Mouse (Mus musculus) brain, adult 2 months (tissue): ENCODE data around the gene Dcaf6.

Experiments used
- DNase-seq: peaks from one replicate; pipeline ENCODE4 v3.0.0; 2011; ENCODE audit warnings: low read depth, low spot score

Dcaf6 gene

GRCm38 (mm10) chr1:165460360-165460800 is at the start of gene Dcaf6, which contains the start of gene Mpc2:
Gene Dcaf6 (minus strand): TSS chr1:165460475.
Gene Mpc2 (plus strand): TSS chr1:165460637.
- DNase-seq = peak; percentile 100

GRCm38 (mm10) chr1:165506303-165506702 is 46.0 kb upstream of the Dcaf6 start:
- no peak for DNase-seq

DNA sequence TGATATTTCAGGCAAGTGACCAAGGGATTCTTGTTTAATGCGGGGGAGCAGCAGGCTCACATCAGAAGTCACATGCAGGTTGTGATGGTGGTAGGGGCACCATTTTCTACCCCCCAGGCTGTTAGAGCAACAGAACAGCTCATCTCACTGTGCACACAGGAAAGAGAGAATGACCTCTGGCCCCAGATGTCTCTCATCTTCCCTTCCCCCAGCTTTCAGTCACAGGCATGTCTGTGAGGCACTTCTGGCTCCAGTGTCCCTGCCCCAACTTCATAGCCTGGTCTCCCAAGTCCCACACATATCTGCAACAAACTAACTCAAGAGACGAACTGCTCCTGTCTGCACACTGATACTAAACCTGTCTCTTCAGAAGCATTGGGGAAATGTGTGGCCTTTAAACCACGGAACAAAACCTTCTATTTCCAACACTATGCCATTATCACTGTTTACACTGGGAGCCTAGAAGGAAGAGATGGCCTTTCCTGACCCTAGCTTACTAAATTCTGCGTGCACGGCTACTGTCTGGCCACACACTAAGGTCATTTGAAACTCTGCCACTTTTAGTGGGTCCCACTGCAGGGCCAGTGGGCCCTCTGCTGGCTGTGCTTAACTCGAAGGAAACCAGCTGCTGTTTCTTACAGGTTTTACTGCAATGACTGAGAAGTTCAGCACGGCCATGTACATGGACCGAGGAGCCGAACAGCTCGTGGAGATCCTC is 43.2 kb upstream of the Dcaf6 start:
- peak; percentile 19 for DNase-seq

GRCm38 (mm10) chr1:165498856-165499255 is 38.6 kb upstream of the Dcaf6 start:
- peak; percentile 20 for DNase-seq

DNA sequence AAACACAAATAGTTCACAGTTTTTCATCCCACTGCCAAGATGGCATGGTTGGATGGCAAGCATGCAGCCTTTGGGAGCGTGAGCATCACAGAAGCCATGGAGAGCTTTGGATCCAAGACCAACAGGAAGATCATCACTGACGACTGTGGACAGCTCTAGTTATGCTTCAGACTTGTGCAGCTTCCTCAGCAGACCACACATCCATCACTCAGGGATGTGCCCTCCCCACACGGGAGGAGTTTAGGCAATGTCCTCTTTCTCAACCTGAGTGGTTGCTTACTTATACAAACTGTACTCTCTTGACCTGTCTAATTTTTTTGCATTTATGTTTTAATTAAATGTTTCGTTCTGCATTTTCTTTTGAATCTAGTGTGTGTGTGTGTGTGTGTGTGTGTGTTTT is 28.9 kb upstream of the Dcaf6 start:
- DNase-seq = no peak

DNA sequence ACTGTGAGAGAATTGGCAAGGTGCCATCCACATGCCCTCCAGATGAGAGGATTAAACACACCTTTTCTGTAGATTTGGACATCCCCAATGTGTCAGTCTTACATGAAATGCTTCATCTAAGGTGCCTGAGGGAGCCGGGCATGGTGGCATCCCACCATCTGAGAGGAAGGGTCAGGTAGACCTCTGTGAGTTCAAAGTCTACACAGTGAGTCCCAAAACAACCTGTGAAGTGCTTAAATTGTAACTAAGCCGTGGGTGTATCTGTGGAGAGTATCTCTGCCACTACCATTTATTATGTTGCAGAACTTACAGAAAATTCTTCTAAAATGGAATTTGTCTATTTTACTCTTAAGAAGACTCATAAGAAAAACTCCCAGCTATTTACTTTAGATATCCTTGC is 25.8 kb upstream of the Dcaf6 start:
- peak; percentile 9 for DNase-seq

GRCm38 (mm10) chr1:165484688-165485233 is 24.5 kb upstream of the Dcaf6 start, which contains the start of gene Adcy10:
Gene Adcy10 (plus strand): TSS chr1:165485183.
- no peak for DNase-seq

DNA sequence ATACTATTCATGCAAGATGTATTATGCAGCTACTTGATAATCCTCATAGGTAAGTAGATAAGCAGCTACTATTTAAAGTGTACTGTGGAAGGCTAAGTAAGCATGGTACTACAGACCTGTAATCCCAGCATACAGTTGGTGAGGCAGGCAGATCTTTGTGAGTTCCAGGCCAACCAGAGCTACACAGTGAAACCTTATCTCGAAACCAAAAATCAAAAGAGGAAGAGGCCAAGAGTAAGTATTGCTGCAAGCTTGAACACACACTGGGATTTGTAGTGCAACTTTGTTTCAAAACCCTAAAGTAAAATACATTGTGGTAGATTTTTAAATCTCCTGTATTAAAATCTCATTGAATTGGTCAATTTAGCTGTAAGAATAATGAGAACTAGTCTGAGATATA is 11.2 kb upstream of the Dcaf6 start:
- DNase-seq = no peak

- DNase-seq = no peak
These were observed 9.4 kb upstream of the Dcaf6 start for GRCm38 (mm10) chr1:165469717-165470116.

DNA sequence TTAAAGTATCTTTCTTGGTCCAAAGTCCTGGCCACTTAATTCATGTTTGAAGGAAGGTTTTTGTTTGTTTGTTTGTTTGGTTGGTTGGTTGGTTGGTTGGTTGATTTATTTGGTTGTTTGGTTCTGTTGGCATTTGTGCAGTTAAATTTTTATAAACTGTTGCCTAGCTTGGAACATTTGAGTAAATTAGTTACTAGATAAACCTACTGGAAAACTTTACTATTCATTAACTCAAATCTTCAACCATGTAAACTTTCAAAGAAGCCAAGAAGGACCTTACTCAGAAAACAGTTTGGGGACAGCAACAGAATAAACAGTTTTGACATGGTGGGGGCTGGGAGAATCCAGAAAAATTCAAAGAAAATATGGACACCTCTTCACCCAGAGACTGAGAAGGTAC is 8.7 kb upstream of the Dcaf6 start:
- no peak for DNase-seq

DNA sequence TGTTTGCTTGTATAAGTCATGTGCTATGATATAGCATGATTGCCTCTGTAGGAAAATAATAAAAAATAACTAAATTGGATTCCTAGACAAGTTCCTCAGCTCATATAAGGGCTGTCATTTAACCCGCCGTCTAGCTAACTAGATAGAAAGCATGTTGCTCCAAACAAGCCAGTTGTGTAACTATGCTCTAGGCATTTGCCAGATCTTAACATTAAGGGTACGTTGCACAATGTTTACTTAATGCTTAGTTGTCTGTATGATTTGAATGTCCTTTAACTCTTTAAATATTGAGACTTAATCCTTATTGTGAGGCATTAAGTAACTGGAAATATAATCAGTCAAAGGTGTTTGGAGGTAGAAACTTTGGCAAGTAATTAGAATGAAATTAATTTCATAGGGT is 4.3 kb upstream of the Dcaf6 start:
- no peak for DNase-seq

GRCm38 (mm10) chr1:165462861-165463260 is 2.6 kb upstream of the Dcaf6 start:
- no peak for DNase-seq

DNA sequence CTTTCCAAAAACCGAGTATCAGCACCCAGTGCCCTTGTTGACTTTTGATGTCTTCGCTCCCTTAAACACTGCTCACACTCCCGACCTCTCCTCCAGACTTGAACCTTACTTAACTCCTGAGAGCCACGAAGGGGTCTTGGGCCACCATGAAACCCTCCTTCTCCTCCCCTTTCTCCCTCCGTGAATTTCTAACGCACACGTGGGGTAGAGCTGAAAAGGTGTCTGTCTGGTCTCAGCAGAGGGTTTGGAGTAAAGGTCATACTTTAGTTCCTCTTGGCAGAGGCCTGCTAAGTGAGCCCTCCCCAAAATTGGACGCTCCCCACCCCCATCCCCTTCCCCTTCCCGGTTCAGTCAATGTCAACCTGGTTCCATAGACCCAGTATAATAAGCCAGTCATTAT is 1.4 kb upstream of the Dcaf6 start:
- DNase-seq = peak; percentile 10

GRCm38 (mm10) chr1:165460801-165461377 is 614 bp upstream of the Dcaf6 start:
- DNase-seq = peak; percentile 100

DNA sequence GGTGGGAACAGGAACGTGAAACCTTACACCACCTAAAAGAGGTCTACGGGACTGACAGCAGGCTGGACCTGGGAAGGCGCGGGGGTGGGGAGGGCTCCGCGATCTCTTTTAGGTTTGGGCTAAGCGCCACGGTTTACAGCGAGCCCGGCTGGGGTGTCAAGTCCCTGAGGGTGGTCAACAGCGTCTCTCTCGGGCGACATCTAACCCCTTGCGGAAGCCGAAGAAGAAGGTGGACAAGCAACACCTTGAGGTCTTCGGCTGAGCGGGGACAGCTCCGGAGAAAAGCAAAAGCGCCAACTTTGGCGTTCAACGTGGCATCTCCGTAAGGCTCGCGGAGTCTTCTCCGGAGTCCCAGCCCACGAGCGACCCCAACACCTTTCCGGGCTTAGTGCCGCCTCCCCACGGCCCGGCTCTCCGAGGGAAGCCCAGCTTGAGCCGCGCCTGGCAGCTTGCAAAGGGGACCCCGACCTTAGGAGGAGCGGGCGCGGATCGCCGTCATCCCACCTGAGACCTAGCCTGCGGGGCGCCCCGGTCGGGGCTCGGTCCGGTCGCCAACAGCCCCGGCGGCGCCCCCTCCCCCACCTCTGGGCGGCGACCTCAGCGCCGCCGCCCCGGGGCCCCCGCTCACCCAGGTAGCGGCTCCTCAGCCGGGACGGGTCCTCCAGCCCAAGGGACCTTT is 633 bp downstream of the Dcaf6 start:
- peak; percentile 66 for DNase-seq

- no peak for DNase-seq
These were observed 1.2 kb downstream of the Dcaf6 start for GRCm38 (mm10) chr1:165459041-165459502.

- DNase-seq = no peak
These were observed 18.6 kb downstream of the Dcaf6 start for GRCm38 (mm10) chr1:165441719-165442118.

GRCm38 (mm10) chr1:165441201-165441600 is 19.1 kb downstream of the Dcaf6 start:
- no peak for DNase-seq

DNA sequence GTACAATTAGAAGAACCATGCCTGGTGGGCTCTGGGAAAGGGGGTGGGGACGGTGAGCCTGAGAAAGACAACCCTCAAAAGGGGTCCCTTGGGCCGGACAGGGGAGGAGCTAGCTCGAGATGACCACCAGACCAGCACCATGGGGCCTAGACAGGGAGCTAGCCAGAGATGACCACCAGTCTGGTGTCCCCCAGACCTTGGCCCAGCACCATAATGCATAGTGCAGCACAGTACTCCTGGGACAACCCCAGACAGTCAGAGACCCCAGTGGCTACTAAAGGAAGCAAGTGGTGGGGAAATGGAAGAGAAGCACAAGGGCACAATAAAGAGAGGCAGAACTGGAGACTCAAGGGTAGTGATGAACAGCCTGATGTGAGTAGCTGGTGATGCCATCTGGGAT is 19.5 kb downstream of the Dcaf6 start:
- DNase-seq = no peak

DNA sequence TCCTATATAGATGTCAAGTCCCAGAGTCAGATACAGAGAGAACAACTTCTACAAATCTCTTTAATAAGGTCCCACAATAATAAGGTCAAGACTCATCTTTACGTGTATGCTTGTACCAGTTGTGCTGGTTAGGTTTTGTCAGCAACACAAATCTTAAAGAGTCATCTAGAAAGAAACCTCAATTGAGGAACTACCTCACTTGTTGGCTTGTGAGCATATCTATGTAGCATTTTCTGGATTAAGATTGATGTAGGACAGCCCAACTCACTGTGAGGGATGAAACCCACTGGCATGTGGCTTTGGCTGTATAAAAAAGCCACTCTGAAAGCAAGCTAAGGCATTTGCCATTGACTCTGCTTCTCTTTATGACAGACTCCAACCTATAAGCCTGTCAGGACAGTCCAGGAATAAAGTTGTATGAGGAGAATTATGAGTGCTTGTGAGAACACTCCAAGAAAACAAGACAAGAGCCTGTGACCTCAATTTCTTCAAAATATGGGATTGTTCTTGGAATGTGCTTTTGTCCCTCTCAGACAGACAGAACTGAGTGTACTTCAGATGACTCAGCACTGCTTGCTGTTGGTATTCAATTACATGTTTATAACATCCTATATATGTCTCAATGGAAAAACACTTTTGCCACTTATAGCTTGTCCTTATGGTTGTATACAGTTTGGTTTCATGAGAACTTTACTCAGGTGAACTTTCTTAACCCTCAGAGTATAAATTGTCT is 21.8 kb downstream of the Dcaf6 start:
- DNase-seq = peak; percentile 21

DNA sequence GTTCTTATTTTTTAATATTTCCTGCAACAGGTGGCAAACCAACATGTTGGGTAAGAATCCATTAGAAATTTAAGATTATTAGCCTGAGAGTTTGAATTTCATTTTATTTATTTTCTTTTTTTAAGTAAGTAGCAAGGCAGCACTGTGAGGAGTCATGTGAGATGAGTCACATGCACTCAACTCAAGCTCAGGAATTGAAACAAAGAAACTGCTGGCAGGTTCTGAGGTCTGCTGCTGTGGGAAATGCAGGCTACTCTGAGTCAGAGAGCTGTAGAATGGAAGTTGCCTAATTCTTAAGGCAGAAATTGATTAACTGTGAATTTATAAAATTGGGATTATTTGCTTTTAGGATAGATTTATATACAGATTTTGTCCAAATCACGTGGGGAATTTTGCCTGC is 27.4 kb downstream of the Dcaf6 start:
- DNase-seq = peak; percentile 47

GRCm38 (mm10) chr1:165426254-165426653 is 34.0 kb downstream of the Dcaf6 start:
- DNase-seq = no peak
